Mouse (Mus musculus): ENCODE measurements around the gene Erh.

Gene Erh

DNA sequence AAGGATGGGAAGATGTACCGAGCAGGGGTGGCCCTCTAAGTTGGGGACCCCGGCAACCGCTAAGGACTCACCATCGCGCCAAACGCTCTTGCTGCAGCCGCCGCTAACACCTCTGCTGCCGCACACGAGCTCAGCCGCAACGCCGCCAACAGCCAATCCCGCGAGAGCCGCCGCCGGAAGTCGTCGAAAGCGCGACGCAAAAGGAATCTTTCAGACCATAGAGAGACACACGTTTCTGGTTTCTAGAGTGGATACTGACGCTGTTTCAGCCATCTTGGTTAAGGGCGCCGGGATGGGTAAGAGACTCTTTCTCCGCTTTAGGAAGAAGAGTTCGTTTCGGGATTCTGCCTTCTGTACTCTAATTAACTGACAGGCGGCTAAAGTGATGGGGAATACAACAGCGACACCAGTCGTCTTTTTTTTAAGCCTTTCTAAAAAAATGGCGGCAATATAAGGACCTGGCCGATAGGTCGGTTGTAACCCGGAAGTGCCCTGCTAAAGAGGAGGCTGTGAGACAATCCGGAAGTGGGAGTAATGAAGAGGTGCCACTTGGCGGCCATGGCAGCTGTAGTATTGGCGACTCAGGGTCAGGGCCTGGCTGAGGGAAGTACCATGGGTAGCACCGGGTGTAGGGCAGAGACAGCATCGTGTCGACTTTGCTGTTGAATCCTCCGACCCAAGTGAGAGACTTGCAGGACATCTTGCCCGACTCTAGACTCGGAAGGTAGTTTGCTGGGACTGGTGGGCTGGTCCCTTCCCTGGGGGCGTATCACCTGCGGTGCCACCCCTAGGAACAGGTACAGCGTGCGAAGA lies at the start of gene Erh, which contains the start of gene Slc39a9:
Gene Erh (minus strand): TSS at position 649 of the 813 bp plus-strand sequence.
Gene Slc39a9 (plus strand): TSS at position 191 of the 813 bp plus-strand sequence.
- DNase-seq: peak; percentile 99

- no peak for DNase-seq
Measured at GRCm38 (mm10) chr12:80693700-80694099, 49.6 kb upstream of the Erh start.

DNA sequence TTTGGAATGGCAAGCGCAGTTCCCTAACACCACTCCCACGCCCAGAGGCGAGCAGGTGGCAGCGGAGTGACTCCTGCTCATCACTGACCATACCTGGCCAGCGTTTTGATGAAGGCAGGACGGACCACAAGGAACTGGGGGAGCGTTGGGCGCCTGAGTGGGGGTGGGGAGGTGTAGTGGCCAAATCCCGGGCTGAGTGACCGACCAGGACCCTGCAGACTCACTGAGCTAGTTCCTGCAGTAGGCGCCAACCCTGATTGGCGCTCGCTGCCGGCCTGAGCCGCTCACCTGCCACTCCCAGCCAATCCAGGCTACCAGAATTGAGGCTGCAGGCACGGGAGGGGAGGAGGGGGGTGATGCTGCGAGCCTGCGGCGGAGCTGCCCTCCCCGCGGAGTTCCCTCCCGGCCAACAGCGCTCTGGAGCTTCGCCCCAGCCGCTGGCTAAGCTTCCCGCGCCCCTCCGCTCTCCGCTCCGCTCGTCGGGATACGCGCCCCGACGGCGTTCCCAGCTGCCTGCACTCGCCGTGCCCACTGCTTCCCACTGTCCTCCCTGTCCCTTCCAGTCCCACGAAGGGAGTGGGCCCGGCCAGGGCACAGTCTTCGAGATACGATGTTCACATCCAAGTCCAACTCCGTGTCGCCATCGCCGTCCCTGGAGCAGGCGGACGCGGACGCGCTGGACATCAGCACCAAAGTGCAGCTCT lies 48.3 kb upstream of the Erh start, which contains the start of gene Plekhd1:
Gene Plekhd1 (plus strand): TSS at position 323 of the 704 bp plus-strand sequence.
- peak; percentile 91 for DNase-seq

- no peak for DNase-seq
Measured at GRCm38 (mm10) chr12:80691671-80692091, 47.5 kb upstream of the Erh start.

DNA sequence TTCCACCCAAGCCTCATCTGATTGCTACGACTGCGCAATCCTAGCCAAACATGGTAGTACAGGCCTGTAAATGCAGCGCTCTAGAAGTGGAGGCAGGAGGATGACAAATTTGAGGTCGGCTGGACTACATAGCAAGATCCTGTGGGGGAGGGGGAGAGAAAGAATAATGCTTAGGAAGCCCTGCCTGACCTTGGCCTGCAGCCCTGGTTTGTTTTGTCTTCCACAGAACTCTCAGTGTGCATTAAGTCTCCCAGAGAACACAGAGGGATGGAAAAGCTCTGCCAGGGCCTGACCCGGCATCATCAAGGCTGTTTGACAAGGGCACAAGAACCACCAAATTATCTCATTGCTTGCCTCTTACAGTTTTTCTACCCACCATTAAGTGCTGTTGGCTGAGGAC lies 45.6 kb upstream of the Erh start:
- DNase-seq: no peak

GRCm38 (mm10) chr12:80687788-80688211 lies 43.7 kb upstream of the Erh start:
- DNase-seq: peak; percentile 92

DNA sequence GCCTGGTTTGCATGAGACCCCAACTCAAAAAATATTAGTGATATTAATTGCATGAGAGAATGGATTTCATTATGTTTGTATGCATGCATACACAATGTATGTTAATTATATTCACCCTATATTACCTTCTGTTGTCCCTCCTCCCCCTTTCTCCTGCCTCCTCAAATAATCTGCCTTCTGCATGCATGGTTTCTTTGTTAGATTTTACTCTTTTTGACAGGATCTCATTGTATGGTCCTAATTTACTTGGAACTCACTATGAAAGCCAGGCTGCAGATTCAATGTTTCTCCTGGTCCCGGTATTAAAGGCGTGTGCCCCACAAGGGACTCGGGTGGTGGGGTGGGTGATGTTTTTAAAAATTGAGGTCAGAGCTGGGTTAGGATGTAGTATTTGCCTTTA lies 40.2 kb upstream of the Erh start:
- DNase-seq: no peak

DNA sequence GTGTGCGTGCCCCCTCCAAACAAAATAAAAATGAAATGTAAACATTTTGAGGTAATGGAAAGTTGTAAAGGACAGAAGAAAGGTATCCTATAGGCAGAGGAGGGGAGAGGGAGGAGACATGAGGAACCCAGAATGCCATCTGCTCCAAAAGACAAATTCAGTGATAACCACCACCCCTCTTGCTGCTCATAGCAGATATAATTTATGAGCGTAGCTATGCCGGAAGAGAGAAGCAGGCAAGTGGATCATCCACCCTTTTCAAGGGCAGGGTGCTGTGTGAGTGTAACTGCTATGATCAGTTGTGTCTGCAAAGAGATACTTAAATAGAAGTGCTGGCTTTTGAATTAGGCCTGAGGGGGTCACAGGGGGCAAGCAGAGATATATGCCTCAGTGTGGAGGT lies 39.4 kb upstream of the Erh start:
- DNase-seq: no peak

DNA sequence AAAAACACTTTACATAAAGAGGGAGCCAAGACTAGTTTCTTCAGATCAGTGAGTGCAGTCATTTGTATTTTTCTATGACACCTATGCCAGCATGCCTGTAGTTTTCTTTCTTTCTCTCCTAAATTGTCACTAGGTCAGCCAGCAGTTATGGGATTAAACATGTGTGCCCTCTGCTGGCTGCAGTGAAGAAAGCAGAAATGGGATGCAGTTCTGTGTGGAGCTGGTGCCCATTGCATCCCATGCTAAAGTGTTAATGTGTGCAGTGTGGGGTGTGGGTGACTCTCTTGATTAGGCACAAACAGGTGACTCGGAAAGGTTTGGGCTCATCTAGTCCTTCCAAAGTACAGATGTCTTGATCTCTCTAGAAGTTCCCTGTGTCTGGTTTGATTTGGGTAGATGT lies 37.2 kb upstream of the Erh start:
- no peak for DNase-seq

- DNase-seq: no peak
Measured at GRCm38 (mm10) chr12:80673170-80673569, 29.0 kb upstream of the Erh start.

- DNase-seq: no peak
Measured at GRCm38 (mm10) chr12:80668391-80668790, 24.2 kb upstream of the Erh start.

DNA sequence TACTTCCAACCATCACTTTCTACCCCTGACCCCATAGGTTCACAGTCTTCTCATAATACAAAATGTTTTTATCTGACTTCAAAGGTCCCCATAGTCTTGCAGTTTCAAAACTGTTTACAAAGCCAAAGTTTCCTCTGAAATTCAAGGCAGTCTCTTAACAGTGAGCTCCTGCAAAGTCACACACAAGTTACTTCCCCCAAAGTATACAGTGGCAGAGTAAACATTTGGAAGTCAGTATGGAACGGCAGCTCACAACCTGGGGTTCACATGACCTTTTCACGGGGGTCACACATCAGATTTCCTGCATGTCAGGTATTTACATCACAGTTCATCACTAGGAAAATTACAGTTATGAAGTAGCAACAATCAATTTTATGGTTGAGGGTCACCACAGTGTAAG lies 19.8 kb upstream of the Erh start:
- DNase-seq: peak; percentile 28

DNA sequence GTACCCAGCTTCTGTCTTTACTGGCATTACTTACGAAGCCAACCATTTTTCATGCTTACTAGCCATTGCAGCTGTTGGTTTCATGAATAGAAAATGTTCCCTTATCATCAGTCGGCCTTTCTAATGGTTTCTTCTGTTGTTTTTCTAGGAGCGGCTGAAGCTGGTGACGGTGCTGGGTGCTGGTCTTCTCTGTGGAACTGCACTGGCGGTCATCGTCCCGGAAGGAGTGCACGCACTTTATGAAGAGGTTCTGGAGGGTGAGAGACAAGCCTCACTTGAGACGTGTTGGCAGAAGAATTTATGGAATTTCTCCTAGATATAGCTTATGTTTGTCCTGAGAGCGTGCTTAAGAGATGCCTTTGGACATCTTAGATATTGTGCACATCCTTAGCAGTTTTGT lies 18.2 kb upstream of the Erh start:
- peak; percentile 80 for DNase-seq

DNA sequence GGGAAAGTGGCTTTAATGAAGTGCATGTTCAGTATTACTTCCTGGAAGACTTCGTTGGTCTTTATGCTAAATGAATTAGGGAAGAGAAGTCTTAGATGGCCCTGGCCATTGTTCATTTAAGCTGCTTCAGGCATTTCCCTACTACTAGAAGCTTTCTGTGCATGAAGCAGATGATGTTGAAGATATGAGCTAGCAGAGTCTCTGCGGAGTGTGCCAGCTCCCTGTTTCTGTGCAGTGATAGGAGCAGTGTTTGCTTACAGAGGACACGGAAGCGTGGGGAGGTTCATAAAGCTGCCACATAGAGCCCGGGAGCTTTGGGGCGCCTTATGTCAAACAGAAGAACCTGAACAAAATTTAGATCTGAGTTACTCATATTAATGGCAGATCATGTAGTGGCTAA lies 14.5 kb upstream of the Erh start:
- DNase-seq: peak; percentile 81

DNA sequence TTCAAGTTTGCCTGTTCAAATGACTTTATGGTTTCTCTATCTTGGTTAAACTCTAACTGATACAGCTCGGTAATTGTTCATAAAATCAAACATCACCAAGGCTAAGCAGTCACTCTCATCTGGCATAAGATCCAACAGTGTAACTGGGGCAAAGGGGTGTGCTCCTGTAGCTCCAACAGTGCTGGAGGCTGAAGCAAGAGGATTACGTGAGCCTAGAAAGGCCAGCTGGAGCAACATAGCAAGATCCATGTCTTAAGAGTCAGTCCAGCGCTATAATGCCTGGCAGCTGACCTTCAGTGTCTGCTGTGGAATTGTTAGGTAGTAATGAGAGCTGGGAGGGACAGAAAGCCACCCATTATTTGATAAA lies 10.5 kb upstream of the Erh start:
- peak; percentile 90 for DNase-seq

GRCm38 (mm10) chr12:80653951-80654658 lies 10.0 kb upstream of the Erh start:
- peak; percentile 96 for DNase-seq

- peak; percentile 77 for DNase-seq
Measured at GRCm38 (mm10) chr12:80646377-80646776, 2.2 kb upstream of the Erh start.

GRCm38 (mm10) chr12:80644506-80644868 lies 346 bp upstream of the Erh start:
- DNase-seq: no peak

DNA sequence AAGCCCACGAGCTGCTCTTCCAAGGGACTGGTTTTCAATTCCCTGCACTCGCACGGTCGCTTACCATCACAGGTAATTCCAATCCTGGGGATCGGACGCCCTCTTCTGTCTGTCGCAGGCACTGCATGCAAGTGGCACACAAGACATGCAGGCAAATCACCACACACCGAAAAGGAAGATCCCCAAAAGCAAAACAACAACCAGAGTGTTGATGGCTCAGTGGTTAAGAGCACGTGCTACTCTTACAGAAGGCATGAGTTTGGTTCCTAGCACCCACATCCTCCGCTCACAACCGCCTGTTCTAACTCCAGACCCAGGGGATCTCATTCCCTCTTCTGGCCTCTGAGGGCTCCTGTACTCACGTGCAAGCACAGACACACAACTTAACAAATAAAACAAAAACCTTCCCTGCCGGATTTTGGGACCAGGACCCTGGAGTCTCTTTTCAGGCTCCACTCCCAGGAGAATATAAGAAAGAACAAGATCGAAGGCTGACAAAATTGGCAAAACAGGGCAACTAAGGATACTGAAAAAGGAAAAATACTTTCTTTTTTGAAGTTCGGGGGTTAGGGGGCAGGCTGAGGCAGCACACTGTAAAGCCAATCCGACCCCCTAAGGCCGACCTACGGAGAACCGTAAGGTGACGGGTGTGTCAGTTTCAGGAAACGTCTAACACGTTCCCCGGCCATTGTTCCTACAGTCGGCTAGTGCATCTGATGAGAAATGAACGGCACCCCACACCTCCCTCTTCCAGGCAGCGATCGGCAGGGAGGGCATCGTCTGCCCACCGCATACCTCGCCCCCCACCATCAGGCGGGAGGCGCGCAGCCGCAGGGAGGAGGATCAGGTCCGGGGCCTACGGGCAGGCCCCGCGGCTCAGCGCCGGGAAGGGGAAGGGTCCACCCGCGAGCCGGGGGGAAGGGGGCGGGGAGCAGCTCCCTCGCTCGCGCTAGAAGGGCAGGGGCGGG lies 1.1 kb downstream of the Erh start:
- peak; percentile 90 for DNase-seq

DNA sequence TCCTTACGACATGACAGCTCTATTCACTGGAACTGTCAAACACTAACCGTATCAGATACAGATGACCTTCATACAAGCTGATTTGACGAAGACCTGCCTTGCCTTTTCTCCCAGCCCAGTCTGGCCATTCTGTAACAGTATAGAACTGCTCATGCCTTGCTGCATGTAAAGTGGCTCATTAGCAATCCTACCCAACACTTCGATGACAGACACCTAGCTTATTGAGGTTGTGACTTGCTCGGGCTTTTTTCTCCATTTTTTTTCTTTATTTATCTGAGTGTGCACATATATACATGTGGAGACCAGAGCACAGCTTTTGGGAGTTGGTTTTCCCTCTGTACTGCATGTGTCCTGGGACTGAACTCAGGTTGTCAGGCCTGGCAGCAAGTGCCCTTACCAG lies 12.4 kb downstream of the Erh start:
- peak; percentile 55 for DNase-seq

DNA sequence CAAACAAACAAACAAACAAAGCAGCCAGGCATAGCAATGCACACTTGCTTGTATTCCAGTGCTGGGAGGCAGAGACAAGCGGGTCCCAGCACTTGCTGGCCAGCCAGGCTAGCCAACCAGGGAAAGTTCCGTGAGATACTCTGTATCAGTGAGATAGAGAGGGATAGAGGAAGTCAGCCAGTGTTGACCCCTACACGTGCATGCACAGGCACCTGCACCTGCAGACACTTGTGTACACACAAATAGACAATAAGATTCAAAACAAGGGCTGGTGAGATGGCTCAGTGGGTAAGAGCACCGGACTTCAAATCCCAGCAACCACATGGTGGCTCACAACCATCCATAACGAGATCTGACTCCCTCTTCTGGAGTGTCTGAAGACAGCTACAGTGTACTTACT lies 23.6 kb downstream of the Erh start:
- no peak for DNase-seq
